Comparison of ENCODE assay signal across 27 mouse cellular contexts in genomic region chr11:74982241-74982640, GRCm38 (mm10). TPM values are rescaled to one million over a fixed set of nuclear protein-coding genes. Genes with fewer than 3 reads are reported as not detected.
DNase-seq lines count a peak whose midpoint lies in the region; ATAC-seq and TF ChIP-seq lines count a peak whose summit lies in the region.
"Had no signal": no experiment of that assay in that cellular context is flagged by ENCODE, and none has a peak within 500 bp of the region (broad histone marks: within the 10 kb centered on the region; RNA-seq: fewer than 3 reads in every experiment).

No protein-coding gene starts in this region.

- H3K4me2 ChIP-seq in intestine, embryonic 16.5 days (ENCODE audit: low read depth, low read length) = no peak overlapping the region
- no peak overlapping the region for H3K4me2 ChIP-seq in intestine, embryonic 15.5 days (replicated peaks)
- no peak overlapping the region for H3K4me2 ChIP-seq in stomach, embryonic 14.5 days (replicated peaks; ENCODE audit: low read depth, low read length)
- no peak overlapping the region for H3K4me2 ChIP-seq in stomach, postnatal 0 days (replicated peaks; ENCODE audit: low read depth)
- H3K4me2 ChIP-seq: heart, embryonic 13.5 days; hindbrain, embryonic 14.5 days; limb, embryonic 13.5 days; liver, embryonic 13.5 days; midbrain, embryonic 13.5 days; stomach, embryonic 15.5 days had no signal

- no peaks in the 10 kb centered on the region for H3K9me3 ChIP-seq in intestine, embryonic 16.5 days (ENCODE audit: control insufficient read depth, low read length)
- no peaks in the 10 kb centered on the region for H3K9me3 ChIP-seq in intestine, embryonic 15.5 days
- no peaks in the 10 kb centered on the region for H3K9me3 ChIP-seq in stomach, embryonic 14.5 days (ENCODE audit: control insufficient read depth, low read depth, low read length)
- H3K9me3 ChIP-seq in stomach, postnatal 0 days (ENCODE audit: control insufficient read depth, low read length) = no peaks in the 10 kb centered on the region
- H3K9me3 ChIP-seq: heart, embryonic 13.5 days; limb, embryonic 13.5 days; liver, embryonic 13.5 days; midbrain, embryonic 13.5 days; stomach, embryonic 15.5 days had no signal

- TF ChIP-seq EP300 in heart, adult 2 months (IDR thresholded peaks at IDR 0.05; ENCODE audit: insufficient read depth, low read depth, low read length) = no peak
- TF ChIP-seq EP300 in stomach, postnatal 0 days (optimal IDR thresholded peaks at IDR 0.05) = no peak

- no peaks in the 10 kb centered on the region for H3K27me3 ChIP-seq in heart, adult 2 months (ENCODE audit: control insufficient read depth, insufficient read depth, low read length)
- H3K27me3 ChIP-seq in intestine, embryonic 16.5 days (replicated peaks; ENCODE audit: control insufficient read depth, insufficient read depth, low read length) = no peaks in the 10 kb centered on the region
- no peaks in the 10 kb centered on the region for H3K27me3 ChIP-seq in intestine, embryonic 15.5 days (replicated peaks)
- no peaks in the 10 kb centered on the region for H3K27me3 ChIP-seq in stomach, embryonic 14.5 days (ENCODE audit: control insufficient read depth, insufficient read depth, low read length)
- H3K27me3 ChIP-seq in stomach, postnatal 0 days (ENCODE audit: control insufficient read depth, insufficient read depth, low read length) = no peaks in the 10 kb centered on the region
- H3K27me3 ChIP-seq: heart, embryonic 13.5 days; limb, embryonic 13.5 days; liver, embryonic 13.5 days; midbrain, embryonic 13.5 days; Patski; stomach, embryonic 15.5 days had no signal

- no peak for TF ChIP-seq POLR2A in heart, adult 2 months (IDR thresholded peaks at IDR 0.05; ENCODE audit: insufficient read depth, low read depth, low read length)

- peaks cover 2% of the 10 kb centered on the region; the same call in 1 of the 2 replicates for H3K36me3 ChIP-seq in heart, adult 2 months (ENCODE audit: control insufficient read depth, insufficient read depth, low read length)
- no peaks in the 10 kb centered on the region for H3K36me3 ChIP-seq in intestine, embryonic 16.5 days (ENCODE audit: control insufficient read depth, insufficient read depth, low read length)
- H3K36me3 ChIP-seq in intestine, embryonic 15.5 days = 0 out of 2 replicates have a peak, but pooled peaks cover 3% of the 10 kb centered on the region
- no peaks in the 10 kb centered on the region for H3K36me3 ChIP-seq in stomach, embryonic 14.5 days (ENCODE audit: control insufficient read depth, insufficient read depth, low read length)
- H3K36me3 ChIP-seq in stomach, postnatal 0 days (ENCODE audit: control insufficient read depth, insufficient read depth, low read length) = peaks cover 3% of the 10 kb centered on the region; the same call in 1 of the 2 replicates
- H3K36me3 ChIP-seq: liver, embryonic 13.5 days; stomach, embryonic 15.5 days had no signal

- H3K4me1 ChIP-seq in heart, adult 2 months (ENCODE audit: control insufficient read depth, insufficient read depth, low read length) = no peaks in the 10 kb centered on the region; the same call in 1 of the 2 replicates
- peaks cover 2% of the 10 kb centered on the region; the same call in 1 of the 2 replicates for H3K4me1 ChIP-seq in intestine, embryonic 16.5 days (ENCODE audit: control insufficient read depth, insufficient read depth, low read length)
- H3K4me1 ChIP-seq in intestine, embryonic 15.5 days (replicated peaks) = peaks cover 4% of the 10 kb centered on the region; the same call in 1 of the 2 replicates
- H3K4me1 ChIP-seq in stomach, embryonic 14.5 days (ENCODE audit: control insufficient read depth, insufficient read depth, low read length) = peaks cover 7% of the 10 kb centered on the region; the same call in 1 of the 2 replicates
- no peaks in the 10 kb centered on the region for H3K4me1 ChIP-seq in stomach, postnatal 0 days (replicated peaks; ENCODE audit: control insufficient read depth, insufficient read depth)
- H3K4me1 ChIP-seq: heart, embryonic 13.5 days; liver, embryonic 13.5 days; midbrain, embryonic 13.5 days; stomach, embryonic 15.5 days had no signal

- H3K27ac ChIP-seq in heart, adult 2 months = peak overlapping the region; percentile 26
- H3K27ac ChIP-seq in intestine, embryonic 16.5 days (ENCODE audit: low read length) = peak overlapping the region; percentile 54
- no peak overlapping the region for H3K27ac ChIP-seq in intestine, embryonic 15.5 days
- 0 out of 2 replicates have a peak overlapping the region, but pooled peaks have one; percentile 35 for H3K27ac ChIP-seq in stomach, embryonic 14.5 days (ENCODE audit: low read length)
- no peak overlapping the region for H3K27ac ChIP-seq in stomach, postnatal 0 days (replicated peaks)
- H3K27ac ChIP-seq: heart, embryonic 13.5 days; hindbrain, embryonic 14.5 days; kidney, postnatal 0 days; limb, embryonic 13.5 days; liver, embryonic 13.5 days; macrophage; midbrain, embryonic 13.5 days; stomach, embryonic 15.5 days had no signal

- H3K9ac ChIP-seq in heart, adult 2 months (ENCODE audit: low read depth, low read length) = no peak overlapping the region
- no peak overlapping the region for H3K9ac ChIP-seq in intestine, embryonic 16.5 days (ENCODE audit: low read depth, low read length)
- H3K9ac ChIP-seq in intestine, embryonic 15.5 days = no peak overlapping the region
- no peak overlapping the region for H3K9ac ChIP-seq in stomach, embryonic 14.5 days (replicated peaks; ENCODE audit: low read depth, low read length)
- no peak overlapping the region for H3K9ac ChIP-seq in stomach, postnatal 0 days (ENCODE audit: low read length)
- H3K9ac ChIP-seq: heart, embryonic 13.5 days; hindbrain, embryonic 14.5 days; limb, embryonic 13.5 days; liver, embryonic 13.5 days; midbrain, embryonic 13.5 days; stomach, embryonic 15.5 days had no signal

- H3K79me2 ChIP-seq in heart, adult 2 months (replicated peaks; ENCODE audit: control insufficient read depth, insufficient read depth, low read length) = no peaks in the 10 kb centered on the region

- H3K4me3 ChIP-seq in heart, adult 2 months = no peak overlapping the region
- H3K4me3 ChIP-seq in intestine, embryonic 16.5 days (ENCODE audit: low read length) = no peak overlapping the region
- H3K4me3 ChIP-seq in intestine, embryonic 15.5 days (replicated peaks) = no peak overlapping the region
- no peak overlapping the region for H3K4me3 ChIP-seq in stomach, embryonic 14.5 days (ENCODE audit: low read depth, low read length)
- H3K4me3 ChIP-seq in stomach, postnatal 0 days (ENCODE audit: low read depth, low read length) = no peak overlapping the region
- H3K4me3 ChIP-seq: erythroblast, embryonic 14.5 days; heart, embryonic 13.5 days; limb, embryonic 13.5 days; liver, embryonic 13.5 days; midbrain, embryonic 13.5 days; stomach, embryonic 15.5 days had no signal

- ATAC-seq in intestine, embryonic 16.5 days = no peak
- ATAC-seq in intestine, embryonic 15.5 days = no peak
- no peak for ATAC-seq in stomach, embryonic 14.5 days (ENCODE audit: insufficient number of reproducible peaks, insufficient read depth, low FRiP score, low read depth)
- ATAC-seq in stomach, postnatal 0 days (ENCODE audit: low FRiP score, low TSS enrichment) = no peak
- ATAC-seq: forebrain, embryonic 16.5 days; Patski had no signal

- intact Hi-C loops in heart, adult 2 months (cut with DNase I) = loop anchor here (5.0 kb wide), 1 partner anchor 35 kb away; no protein-coding TSS in a partner anchor

- no peak for DNase-seq in heart, adult 2 months
- no peak for DNase-seq in heart, postnatal 4 days
- DNase-seq in stomach, postnatal 0 days (ENCODE audit: low spot score) = no peak
- DNase-seq in thymus, postnatal 0 days (ENCODE audit: low spot score) = no peak
- DNase-seq: adrenal gland, postnatal 25 days; cerebellum, adult 18-20 months; cerebellum, postnatal 10 days; kidney, postnatal 4 days; liver, embryonic 13.5 days; lung, postnatal 10 days; retina, postnatal 1 day; right cerebral cortex, postnatal 14 days; thymus, adult 18-20 months; thymus, postnatal 36 days had no signal

- no peak for TF ChIP-seq CTCF in heart, adult 2 months (IDR thresholded peaks at IDR 0.05)
- TF ChIP-seq CTCF in stomach, postnatal 0 days (IDR thresholded peaks at IDR 0.05; ENCODE audit: low read depth) = no peak

RNA-seq across cellular contexts. Expression of gene Srr, which starts 56.5 kb away (rescaled TPM):
- 10 to 100 TPM; 24.1 to 31.7 TPM for total RNA-seq in heart, adult 2 months (2021)
- 12.6 and 25.1 TPM in 2 replicates for polyA plus RNA-seq in heart, adult 2 months (2012; rRNA removed)
- 10 to 100 TPM; 29.4 to 30.4 TPM for total RNA-seq in heart, postnatal 4 days (2021)
- 18.0 and 19.6 TPM in 2 replicates for polyA plus RNA-seq in intestine, embryonic 16.5 days (2015; fragmentation: Nextera tagmentation; extraction: Ambion mirVana)
- 16.1 and 16.6 TPM in 2 replicates for polyA plus RNA-seq in intestine, embryonic 15.5 days (2015; fragmentation: Nextera tagmentation; extraction: Ambion mirVana)
- polyA plus RNA-seq in stomach, embryonic 14.5 days (2014; fragmentation: Nextera tagmentation; extraction: Ambion mirVana) = 20.2 and 23.8 TPM in 2 replicates
- polyA plus RNA-seq in stomach, postnatal 0 days (2015; fragmentation: Nextera tagmentation; extraction: Ambion mirVana) = 8.0 and 9.7 TPM in 2 replicates
- 9.7 and 12.5 TPM in 2 replicates for polyA plus RNA-seq in thymus, postnatal 0 days (2015; fragmentation: Nextera tagmentation; extraction: Ambion mirVana)

RNA-seq across cellular contexts. Expression of gene Smg6, which starts 56.6 kb away (rescaled TPM):
- total RNA-seq in heart, adult 2 months (2021) = 10 to 100 TPM; 17.8 to 19.5 TPM
- 18.1 and 26.5 TPM in 2 replicates for polyA plus RNA-seq in heart, adult 2 months (2012; rRNA removed)
- 10 to 100 TPM; 25.6 to 25.7 TPM for total RNA-seq in heart, postnatal 4 days (2021)
- polyA plus RNA-seq in intestine, embryonic 16.5 days (2015; fragmentation: Nextera tagmentation; extraction: Ambion mirVana) = 10.7 and 11.4 TPM in 2 replicates
- polyA plus RNA-seq in intestine, embryonic 15.5 days (2015; fragmentation: Nextera tagmentation; extraction: Ambion mirVana) = 11.9 and 12.4 TPM in 2 replicates
- polyA plus RNA-seq in stomach, embryonic 14.5 days (2014; fragmentation: Nextera tagmentation; extraction: Ambion mirVana) = 18.7 and 19.9 TPM in 2 replicates
- polyA plus RNA-seq in stomach, postnatal 0 days (2015; fragmentation: Nextera tagmentation; extraction: Ambion mirVana) = 6.1 and 6.7 TPM in 2 replicates
- 14.4 and 15.8 TPM in 2 replicates for polyA plus RNA-seq in thymus, postnatal 0 days (2015; fragmentation: Nextera tagmentation; extraction: Ambion mirVana)

Comparison
In these comparisons a context has a peak if more than half of its experiments do, and no peak if none do; other contexts are left out.
1. H3K27ac ChIP-seq: peak in heart, adult 2 months (single experiment), intestine, embryonic 16.5 days (single experiment) and stomach, embryonic 14.5 days (single experiment); none in intestine, embryonic 15.5 days (single experiment) and stomach, postnatal 0 days (single experiment).